Mouse (Mus musculus) cerebral cortex, adult 2 months (tissue): ENCODE measurements around the gene Gpld1.

Source experiments
- WGBS: fragments of 180-500 bp; shearing (Covaris S2); methylation state at CpG from one replicate; pipeline ENCODE4 v1.1.7; 2018; 5-methylcytosine and 5-hydroxymethylcytosine counted together

The Gpld1 gene

DNA sequence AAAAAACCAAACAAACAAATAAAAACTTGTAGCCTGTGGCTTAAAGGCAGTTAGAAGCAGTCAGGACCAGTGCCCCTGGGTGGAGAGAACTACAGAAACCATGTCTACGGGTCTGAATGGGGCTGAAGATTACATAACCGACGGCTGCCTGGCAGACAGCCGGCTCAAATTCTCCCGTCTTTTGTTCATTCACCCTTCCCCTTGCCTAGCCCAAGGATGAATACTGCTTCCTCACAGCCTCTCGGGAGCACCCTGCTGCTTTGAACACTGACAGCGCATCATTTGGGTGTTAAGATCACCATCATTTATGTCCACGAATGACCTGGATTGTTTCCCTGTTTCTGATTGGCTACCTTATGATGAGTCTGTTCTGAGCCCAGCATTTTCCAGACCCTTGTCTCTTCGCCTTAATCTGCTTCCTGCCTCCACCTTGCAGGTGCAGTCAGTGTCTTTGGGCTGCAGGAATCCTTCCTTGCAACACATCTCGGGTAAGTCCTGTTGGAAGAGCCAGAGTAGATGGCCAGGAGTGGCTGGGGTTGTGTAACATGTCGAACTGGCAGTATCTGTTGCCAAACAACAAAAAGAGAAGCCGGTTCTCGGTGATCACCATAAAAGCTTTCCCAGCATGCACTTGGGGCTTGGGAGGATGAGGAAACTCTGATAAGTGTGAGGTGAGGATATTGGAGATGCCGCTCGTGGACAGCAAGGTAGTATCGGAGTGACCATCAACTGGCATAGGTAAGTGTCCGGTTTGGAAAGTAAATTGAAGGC is at the start of gene Gpld1:
TSS of gene Gpld1 (plus strand) at position 641 of the 771 bp plus-strand sequence.
- WGBS = 51% methylated on average over 17 of the region's 17 CpGs

DNA sequence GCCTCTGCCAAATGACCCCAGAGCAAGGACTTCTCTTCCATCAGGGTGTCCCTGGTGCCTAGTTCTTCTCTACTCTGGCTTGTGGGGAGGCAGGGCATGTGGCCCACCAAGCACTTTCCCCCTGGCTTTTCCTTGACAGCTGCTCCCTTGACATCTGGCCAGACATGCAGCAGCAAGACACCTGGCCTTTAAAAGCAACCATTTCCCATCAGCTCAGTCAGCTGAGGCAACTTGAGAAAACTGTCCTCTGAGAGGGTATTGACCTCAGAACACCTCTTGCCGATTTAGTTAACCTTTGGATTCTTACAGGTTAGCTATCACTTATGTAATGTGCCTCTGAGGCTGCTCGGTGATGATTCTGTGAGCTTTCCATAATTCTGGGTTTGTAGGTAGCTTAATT is 49.1 kb upstream of the Gpld1 start:
- 86% methylated on average over 2 of the region's 2 CpGs for whole genome bisulfite sequencing

DNA sequence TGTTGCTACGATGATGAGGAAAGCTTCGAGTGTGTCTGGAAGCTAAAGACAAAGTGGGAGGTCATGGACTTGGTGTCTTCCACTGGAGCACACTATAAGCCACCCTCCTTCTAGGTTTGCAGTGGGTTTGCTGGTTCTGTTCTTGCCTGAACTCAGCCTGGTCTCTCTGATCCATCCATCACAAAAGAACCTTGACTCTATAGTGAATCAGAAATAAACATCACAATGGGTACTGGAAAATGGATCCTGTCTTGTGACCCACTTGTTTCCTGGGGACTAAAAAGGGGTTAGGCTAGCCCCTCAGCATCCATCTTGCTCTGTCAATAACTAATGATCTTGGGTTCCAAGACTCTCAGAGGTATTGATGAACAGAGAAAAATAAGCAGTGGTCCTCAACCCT is 41.0 kb upstream of the Gpld1 start:
- 91% methylated on average over 2 of the region's 2 CpGs for WGBS

DNA sequence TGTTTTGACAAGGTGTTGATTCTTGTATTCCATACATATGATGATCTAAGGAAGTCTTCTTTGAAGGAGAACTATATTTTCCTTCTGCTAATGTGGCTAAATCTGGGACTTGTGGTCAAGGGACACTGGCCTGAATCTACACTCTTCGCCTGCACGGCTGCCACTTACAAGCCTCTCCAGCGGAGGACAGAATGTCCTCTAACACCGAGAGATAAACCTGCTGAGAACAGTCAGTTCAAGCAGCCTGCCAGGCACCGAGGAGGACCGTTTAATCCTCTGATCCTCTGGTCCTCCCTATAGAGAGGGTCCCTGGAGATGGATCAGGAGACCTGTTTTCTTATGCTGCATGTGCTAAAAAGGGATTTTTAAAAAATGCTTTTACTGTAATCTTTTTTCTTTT is 39.5 kb upstream of the Gpld1 start:
- 73% methylated on average over 6 of the region's 6 CpGs for WGBS

DNA sequence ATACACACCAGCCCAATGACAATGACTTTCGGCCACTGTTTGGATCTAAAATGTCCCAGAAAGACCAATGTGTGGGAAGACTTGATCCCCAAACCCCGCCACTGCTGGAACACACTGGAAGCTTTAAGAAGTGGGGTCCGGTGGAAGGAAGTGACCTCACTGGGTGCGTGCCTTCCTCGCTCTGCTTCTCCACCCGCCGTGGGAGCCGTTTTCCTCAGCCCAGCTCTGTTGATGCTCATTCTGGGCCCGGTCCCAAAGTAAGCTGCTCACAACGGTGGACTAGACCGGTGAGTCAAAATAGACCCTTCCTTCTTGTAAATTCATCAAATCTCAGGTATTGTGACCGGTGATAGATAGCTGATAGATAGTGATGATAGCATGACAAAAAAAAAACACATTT is 37.5 kb upstream of the Gpld1 start:
- WGBS = 77% methylated on average over 12 of the region's 12 CpGs

DNA sequence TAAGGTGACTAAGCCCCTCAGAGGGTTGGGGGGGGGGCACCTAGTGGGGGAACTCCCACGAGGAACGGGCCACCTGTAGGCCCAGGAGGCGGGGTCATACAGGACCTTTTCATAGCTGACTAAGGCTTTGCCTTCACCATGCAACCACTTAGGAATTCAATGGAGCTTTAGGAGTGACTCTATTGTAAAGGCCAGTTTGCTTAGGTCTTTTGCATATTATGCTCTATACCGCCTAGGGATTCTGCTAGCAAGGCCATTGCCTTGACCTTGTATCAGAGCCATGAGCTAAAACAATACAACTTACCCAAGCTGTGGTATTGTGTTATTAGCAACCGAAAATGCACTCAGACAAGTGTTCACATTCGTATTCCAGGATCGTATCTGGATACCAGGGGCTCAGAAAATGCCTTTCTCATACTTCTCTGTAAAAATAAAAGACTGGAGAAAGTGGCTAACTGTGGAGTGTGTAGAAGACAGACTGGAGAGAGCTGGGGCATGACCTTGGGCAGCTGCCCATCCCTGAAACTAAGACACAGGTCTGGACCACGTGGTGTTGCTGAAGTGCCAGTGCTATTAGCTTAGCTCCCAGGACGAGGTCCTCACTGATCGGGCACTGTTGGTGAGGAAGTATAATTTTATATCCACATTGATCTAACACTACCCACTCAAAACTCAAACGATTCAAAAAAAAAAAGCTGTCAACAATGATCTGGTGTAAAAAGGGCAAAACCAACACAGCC is 36.0 kb upstream of the Gpld1 start:
- WGBS = 70% methylated on average over 11 of the region's 11 CpGs

DNA sequence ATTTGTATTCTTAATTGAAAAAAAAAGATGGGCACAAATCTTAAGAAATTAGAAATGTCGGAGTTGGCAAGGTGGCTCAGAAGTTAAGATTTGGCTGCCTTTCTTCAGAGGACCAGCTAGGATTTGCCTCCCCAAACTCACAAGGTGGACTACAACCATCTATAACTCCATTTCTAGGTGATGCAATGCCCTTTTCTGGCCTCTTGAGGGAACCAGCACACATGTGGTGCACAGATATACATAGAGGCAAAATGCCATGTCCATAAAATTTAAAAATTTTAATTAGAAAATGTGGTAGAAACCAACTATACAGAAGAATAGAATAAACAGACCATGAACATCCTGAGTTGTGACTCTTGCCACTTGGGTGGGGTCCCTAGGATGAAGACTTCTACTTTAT is 33.8 kb upstream of the Gpld1 start:
- WGBS = 93% methylated on average over 1 of the region's 1 CpGs

DNA sequence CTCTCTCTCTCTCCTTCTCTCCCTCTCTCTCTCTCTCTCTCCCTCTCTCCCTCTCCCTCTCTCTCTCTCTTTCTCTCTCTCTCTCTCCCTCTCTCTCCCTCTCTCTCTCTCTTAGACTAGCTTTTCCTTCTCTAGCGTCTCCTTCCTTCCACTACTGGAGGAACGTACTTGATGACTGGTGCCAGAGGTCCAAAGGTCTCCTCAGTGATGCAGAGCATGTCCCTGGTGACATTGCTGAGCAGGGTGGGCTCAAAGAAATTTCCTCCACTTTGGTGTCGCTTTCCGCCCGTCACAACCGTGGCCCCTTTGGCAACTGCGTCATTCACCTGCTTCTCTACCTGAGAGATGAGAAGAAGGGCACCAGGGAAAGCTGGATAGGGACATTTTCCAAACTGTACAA is 29.4 kb upstream of the Gpld1 start:
- 95% methylated on average over 7 of the region's 7 CpGs for WGBS

DNA sequence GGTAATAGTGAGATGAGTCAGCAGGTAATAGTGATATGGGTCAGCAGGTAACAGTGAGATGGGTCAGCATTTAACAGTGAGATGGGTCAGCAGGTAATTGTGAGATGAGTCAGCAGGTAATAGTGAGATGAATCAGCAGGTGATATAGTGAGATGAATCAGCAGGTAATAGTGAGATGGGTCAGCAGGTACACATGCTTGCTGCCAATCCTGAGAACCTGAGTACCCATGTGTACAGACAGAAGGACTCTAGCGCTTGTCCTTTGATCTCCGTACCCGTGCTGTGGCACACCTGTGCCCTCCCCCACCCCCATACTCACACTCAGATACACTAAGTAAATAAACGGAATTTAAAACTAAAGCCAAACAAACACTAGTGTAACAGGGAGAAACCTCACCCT is 28.0 kb upstream of the Gpld1 start:
- WGBS = 93% methylated on average over 4 of the region's 4 CpGs

DNA sequence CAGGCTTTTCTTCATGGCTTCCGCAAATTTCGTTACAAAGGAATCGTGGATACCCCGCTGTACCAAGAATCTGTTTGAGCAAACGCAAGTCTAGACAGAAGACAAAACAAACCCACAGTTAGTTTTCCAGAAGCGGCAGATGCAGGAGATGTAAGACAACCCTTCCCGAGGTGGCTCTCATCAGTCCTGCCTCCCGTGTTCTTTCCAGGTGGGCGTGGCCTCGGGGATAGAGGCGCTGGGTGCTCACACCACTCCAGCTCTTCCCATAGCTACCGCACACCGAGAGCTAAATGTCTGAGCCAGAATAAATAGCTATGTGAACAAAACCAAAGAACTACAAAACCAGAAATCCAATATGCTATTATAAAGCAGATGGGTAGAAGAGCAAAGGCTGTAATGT is 27.1 kb upstream of the Gpld1 start:
- 78% methylated on average over 13 of the region's 13 CpGs for WGBS

DNA sequence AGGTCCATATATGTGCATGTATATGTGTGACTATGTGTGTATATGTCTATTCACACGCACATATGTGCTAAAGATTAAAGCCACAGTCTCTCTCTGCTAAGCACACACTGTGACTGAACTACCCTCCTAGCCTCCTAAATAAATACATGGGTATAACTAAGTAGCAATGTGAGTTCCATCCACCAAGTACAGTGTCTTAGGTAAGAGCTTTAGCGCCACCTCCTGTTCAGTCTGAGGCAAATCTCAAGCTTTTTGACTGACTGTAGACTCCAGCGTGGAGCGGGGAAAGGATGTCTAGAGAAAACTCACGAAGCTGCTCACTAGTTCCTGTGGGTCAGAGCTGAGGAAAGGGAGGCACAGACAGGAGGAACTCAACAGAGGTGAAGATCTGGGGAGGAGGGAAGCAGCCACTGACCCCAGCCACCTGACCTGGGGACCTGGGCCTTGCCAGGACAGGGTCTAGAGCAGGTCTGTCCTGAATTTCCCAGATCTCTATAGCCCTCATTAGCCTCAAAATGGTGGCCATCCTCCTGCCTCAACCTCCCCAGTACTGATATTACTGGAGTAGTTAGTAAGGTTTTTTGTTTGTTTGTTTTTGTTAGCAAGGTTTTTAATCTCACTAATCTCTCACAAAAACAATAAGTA is 22.5 kb upstream of the Gpld1 start:
- 24% methylated on average over 5 of the region's 5 CpGs for WGBS

DNA sequence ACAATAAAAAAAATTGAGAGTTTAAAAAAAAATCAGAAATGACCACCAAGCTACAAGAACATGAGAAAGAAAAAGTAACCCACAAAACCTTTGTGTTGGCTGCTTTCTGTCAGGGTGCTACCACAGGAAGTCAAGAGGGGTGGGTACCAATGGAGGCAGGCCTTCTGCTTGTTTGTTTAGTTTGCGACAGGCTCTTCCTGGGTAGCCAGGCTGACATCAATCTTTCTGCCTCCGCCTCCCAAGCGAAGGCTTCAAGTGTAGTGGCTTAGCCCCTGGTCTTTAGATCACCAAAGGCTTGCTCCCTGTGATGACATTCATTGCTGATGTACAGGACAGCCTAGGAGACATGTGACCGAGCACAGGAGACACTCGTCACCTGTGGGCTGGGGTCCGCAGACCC is 21.7 kb upstream of the Gpld1 start:
- WGBS = 88% methylated on average over 6 of the region's 6 CpGs

DNA sequence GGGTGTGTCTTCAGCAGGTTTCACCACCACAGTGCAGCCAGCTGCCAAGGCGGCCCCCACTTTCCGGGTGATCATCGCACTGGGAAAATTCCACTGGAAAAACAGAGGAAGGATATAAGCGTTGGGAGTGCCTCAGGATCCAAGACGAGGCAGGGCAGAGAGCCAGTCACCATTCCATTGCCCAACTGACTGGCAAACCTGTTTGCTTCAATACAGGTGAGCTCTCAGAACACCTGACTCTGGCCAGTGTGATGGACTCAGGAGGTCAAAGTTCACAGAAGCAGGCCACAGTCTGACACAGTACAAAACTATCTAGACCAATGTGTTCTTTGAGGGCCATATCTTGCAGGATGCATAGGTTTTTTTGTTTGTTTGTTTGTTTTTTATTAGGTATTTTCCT is 19.0 kb upstream of the Gpld1 start:
- 90% methylated on average over 5 of the region's 5 CpGs for WGBS

DNA sequence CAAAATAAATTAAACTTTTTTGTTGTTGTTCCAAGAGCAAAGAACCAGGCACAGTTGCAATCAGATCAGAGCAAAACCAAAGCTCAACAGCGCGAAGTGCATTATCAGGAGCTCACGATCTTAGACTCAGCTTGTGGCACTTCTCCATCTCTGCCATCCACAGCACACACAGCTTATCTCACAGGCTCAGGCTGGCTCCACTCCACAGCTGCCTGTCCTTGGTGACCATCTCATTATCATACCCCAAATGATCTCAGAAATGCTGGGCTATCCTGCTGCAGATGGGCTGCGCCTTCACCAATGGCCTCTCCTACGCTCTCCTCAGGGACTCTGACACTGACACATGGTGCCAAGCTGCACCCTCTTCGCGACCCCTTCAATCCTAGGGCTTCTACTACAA is 9.8 kb upstream of the Gpld1 start:
- 80% methylated on average over 7 of the region's 7 CpGs for WGBS

DNA sequence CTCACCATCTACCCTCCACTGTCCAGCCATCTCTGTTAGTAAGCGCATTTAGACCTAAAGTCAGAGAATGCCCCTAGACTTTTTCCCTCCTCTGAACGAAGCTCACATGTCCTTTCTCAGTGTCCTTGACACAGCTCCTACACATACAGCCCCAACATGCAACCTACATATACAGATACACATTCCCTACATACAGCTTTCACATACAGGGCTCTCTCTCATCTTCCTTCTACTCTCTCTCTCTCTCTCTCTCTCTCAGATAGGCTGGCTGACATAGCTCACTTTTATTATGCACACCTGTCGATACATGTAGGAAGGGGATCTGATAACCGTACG is 6.2 kb upstream of the Gpld1 start:
- WGBS = 21% methylated on average over 5 of the region's 5 CpGs

DNA sequence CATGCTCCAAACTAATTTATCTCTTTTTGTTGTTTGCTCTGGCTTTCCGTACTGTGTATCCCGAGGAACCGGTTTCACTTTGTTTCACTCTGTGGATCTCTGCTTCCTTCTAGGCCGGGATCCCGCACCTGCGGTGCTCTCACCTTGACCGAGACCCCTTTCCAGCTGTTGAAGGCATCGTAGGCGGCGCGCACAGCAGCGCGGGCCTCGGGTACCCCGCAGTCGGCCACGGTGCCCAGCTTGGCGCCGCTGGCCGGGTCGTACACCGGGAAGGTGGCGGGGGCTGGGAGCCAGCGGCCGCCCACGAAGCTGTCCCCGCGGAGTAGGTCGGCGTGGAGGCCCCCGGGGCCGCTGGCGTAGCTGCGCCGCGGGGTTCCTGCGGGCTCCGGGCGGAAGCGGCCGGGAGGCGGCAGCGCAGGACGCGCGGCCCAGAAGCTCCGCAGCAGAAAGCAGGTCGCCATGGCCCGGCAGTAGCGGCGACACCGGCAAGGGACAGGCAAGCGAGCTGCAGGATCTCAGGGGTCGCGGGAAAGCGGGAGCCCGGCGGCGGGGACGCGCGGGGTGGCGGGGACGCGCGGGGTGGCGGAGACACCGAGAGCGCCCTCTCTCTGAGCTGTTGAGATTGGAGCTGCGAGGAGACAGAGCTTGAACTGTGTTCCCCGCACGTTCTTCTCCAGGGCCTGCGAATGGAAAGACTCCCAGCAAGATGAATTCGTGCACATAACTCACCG is 5.7 kb upstream of the Gpld1 start, which contains the start of gene Aldh5a1:
TSS of gene Aldh5a1 (minus strand) at position 554 of the 731 bp plus-strand sequence.
- 1% methylated on average over 72 of the region's 75 CpGs for WGBS

DNA sequence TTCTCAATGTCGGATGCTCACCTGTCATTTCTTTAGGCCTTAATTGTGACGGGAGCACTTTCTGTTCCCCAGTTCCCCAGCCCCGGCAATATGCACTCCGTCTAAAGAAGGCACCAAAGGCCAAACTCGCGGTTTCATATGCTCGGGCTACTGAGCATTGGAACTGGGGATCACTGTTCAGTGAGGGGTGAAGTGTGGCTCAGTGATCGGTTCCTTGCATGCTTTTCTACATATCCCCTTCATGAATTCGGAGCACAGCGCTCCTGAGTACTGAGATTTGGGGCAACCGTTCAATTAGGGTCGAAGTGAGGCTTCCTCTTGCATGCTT is 5.1 kb upstream of the Gpld1 start:
- WGBS = 13% methylated on average over 12 of the region's 12 CpGs

DNA sequence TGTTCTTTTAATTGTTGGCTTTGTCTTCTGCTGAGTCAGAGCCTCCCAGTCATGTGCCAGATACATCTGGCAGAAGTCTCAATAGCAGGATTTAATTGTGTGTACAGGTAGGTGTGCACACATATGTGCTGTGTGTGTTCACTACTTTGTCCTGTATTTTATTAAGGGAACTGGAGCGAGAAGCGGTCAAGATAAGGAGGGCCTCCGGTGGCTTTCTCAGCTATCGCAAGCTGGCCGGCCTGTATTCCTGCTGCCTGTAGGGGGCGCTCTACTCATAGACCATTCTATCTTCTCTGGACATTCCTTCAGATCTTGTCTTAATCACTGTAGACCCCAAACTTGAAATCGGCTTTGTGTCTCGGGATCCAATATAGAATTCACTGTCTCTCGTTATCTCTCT is 4.3 kb upstream of the Gpld1 start:
- WGBS = 27% methylated on average over 9 of the region's 9 CpGs

DNA sequence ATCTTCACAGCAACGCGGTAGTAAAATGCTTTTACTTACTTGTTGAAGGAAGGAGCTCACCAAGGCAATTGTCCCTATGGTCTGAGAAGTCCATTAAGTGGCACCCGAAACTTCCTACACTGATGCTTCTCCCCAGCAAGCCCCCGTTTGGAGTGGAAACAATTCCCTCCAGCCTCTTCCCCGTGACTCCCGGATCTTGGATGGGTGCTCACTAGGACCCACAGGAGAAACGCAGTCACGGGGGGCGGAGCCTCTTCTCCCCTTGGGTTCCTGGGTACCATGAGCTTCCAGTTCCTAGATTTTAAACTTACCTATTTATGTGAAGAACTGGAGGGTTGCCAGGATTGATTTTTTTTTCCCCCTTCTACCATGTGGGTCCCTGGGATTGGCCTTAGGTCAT is 3.5 kb upstream of the Gpld1 start:
- 92% methylated on average over 9 of the region's 9 CpGs for WGBS

DNA sequence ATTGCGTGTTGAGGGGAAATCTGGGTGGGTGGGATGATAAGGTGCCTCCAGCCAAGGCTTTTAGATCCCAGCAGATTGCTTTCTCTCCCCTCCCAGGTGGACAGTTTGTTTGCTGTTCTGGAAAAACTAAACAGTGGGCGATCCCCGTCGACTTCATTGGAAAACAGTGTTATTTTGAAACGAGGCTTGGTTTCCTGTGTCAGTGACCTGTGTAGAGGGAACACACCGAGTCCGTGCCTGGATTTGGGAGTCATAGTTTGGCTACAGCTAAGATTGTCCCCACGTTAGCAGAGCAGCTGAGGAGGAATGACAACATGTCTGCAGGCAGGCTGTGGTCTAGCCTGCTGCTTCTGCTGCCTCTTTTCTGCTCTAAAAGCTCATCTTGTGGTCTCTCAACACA is 351 bp downstream of the Gpld1 start:
- 75% methylated on average over 8 of the region's 8 CpGs for WGBS

DNA sequence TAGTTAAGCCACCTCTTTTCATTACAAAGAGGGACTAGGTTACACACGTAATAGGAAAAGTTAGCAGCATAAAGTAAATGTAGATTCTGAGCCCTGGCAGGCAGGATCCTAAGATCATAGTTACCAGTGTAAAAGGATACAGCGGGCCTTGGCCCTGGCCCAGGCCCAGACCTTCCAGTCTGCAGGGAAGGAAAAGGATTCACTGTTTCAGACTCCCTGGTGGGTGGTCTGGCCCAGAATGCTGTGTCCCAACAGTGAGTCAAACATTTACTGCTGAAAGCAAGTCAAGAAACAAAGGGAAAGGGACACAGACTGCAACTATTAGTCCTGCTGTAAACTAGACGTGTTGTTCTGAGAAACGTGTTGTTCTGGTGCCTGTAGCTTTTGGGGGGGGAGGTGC is 2.6 kb downstream of the Gpld1 start:
- WGBS = 55% methylated on average over 4 of the region's 4 CpGs

DNA sequence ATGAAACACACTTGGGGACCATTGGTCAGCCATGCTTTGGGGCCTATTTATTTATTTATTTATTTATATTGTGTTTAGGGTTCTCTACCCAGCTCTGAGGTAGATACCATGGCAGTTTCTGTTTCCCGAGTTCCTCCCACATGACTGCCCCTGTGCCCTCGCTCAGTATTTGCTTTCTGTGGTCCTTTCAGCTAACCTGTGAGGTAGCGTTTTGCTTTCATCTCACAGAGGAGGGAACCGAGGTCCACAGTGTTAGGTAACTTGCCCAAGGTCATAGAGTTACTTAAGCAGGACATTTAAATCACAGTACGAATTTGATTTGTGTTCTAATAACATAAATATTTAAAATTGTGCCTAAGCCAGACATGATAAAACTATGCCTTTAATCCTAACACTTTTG is 4.2 kb downstream of the Gpld1 start:
- 95% methylated on average over 5 of the region's 5 CpGs for WGBS
